Comparison of ENCODE assay signal across 14 mouse cellular contexts in the genomic region with DNA sequence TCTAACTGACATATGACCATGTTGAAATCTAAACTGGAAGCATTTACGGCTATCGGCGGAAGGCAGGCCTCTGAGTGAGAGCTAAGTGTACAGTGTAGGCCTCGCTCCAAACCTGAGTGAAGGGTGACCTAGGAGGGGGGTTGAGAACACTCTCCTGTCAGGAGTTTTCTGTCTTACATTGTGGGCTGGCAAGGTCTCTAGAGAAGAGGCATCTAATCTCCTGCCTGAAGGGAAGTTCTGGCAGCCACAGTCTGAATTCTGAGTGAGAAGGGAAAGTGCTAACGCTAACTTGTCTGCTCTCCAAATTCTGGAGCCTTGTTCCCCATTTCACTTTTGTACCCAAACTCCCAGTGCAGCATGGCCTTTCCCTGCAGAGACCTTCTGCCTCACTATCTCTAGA. TPM values are rescaled to one million over a fixed set of nuclear protein-coding genes. Genes with fewer than 3 reads are reported as not detected.
DNase-seq lines count a peak whose midpoint lies in the region; ATAC-seq and TF ChIP-seq lines count a peak whose summit lies in the region.
"Had no signal": no experiment of that assay in that cellular context is flagged by ENCODE, and none has a peak within 500 bp of the region (broad histone marks: within the 10 kb centered on the region; RNA-seq: fewer than 3 reads in every experiment).

No protein-coding gene starts in this region.

- H3K9ac ChIP-seq in embryonic facial prominence, embryonic 13.5 days, result no peak overlapping the region
- H3K9ac ChIP-seq in kidney, embryonic 14.5 days (ENCODE audit: low read depth, low read length), result no peak overlapping the region
- H3K9ac ChIP-seq: hindbrain, embryonic 13.5 days; limb, embryonic 13.5 days had no signal

- no peak for TF ChIP-seq POLR2A in cerebellum, adult 2 months (IDR thresholded peaks at IDR 0.05; ENCODE audit: borderline replicate concordance, insufficient read depth, low read length)
- TF ChIP-seq POLR2A in lung, adult 2 months (IDR thresholded peaks at IDR 0.05; ENCODE audit: borderline replicate concordance, extremely low read depth, low read depth, low read length), result no peak

- H3K27me3 ChIP-seq in cerebellum, adult 2 months (ENCODE audit: control insufficient read depth, insufficient read depth, low read length), result no peaks in the 10 kb centered on the region
- H3K27me3 ChIP-seq in embryonic facial prominence, embryonic 13.5 days, result no peaks in the 10 kb centered on the region
- H3K27me3 ChIP-seq in kidney, embryonic 14.5 days (ENCODE audit: control insufficient read depth, insufficient read depth, low read length), result no peaks in the 10 kb centered on the region
- H3K27me3 ChIP-seq: hindbrain, embryonic 13.5 days; limb, embryonic 13.5 days had no signal

- peaks cover 3% of the 10 kb centered on the region; the same call in 1 of the 2 replicates for H3K4me1 ChIP-seq in cerebellum, adult 2 months (ENCODE audit: control insufficient read depth, insufficient read depth, low read length)
- H3K4me1 ChIP-seq in embryonic facial prominence, embryonic 13.5 days, result peaks cover 67% of the 10 kb centered on the region
- no peaks in the 10 kb centered on the region; the same call in 1 of the 2 replicates for H3K4me1 ChIP-seq in kidney, embryonic 14.5 days (ENCODE audit: control insufficient read depth, insufficient read depth, low read length)
- H3K4me1 ChIP-seq in lung, adult 2 months (ENCODE audit: control insufficient read depth, insufficient read depth, low read length), result no peaks in the 10 kb centered on the region

- no peak overlapping the region for H3K4me3 ChIP-seq in cerebellum, adult 2 months (replicated peaks; ENCODE audit: insufficient read depth, low read depth, low read length)
- no peak overlapping the region for H3K4me3 ChIP-seq in embryonic facial prominence, embryonic 13.5 days
- H3K4me3 ChIP-seq in kidney, embryonic 14.5 days (ENCODE audit: low read length), result no peak overlapping the region
- H3K4me3 ChIP-seq in lung, adult 2 months (replicated peaks; ENCODE audit: extremely low read depth, low read depth, low read length), result no peak overlapping the region
- H3K4me3 ChIP-seq: hindbrain, embryonic 13.5 days; limb, embryonic 13.5 days had no signal

- intact Hi-C loops in heart, postnatal 36 days (cut with DNase I), result no loop called here

- no peak for ATAC-seq in embryonic facial prominence, embryonic 13.5 days (ENCODE audit: insufficient number of reproducible peaks, insufficient read depth, low FRiP score, low TSS enrichment, low read depth)
- no peak for ATAC-seq in kidney, embryonic 14.5 days (ENCODE audit: low FRiP score, low TSS enrichment)

- no peaks in the 10 kb centered on the region for H3K36me3 ChIP-seq in embryonic facial prominence, embryonic 13.5 days
- H3K36me3 ChIP-seq in kidney, embryonic 14.5 days (ENCODE audit: control insufficient read depth, insufficient read depth, low read length), result no peaks in the 10 kb centered on the region
- H3K36me3 ChIP-seq: hindbrain, embryonic 13.5 days; limb, embryonic 13.5 days had no signal

- TF ChIP-seq CTCF in cerebellum, adult 2 months (IDR thresholded peaks at IDR 0.05; ENCODE audit: borderline replicate concordance, insufficient read depth, low read depth, low read length), result no peak
- TF ChIP-seq CTCF in lung, adult 2 months (IDR thresholded peaks at IDR 0.05; ENCODE audit: insufficient read depth, low read length), result no peak

- H3K27ac ChIP-seq in cerebellum, adult 2 months (ENCODE audit: insufficient read depth, low read length), result no peak overlapping the region
- peak overlapping the region; percentile 77 for H3K27ac ChIP-seq in embryonic facial prominence, embryonic 13.5 days
- H3K27ac ChIP-seq in kidney, embryonic 14.5 days (ENCODE audit: low read depth, low read length), result no peak overlapping the region
- H3K27ac ChIP-seq: hindbrain, embryonic 13.5 days; limb, embryonic 13.5 days had no signal

- WGBS in cerebellum, adult 2 months, result 69% methylated on average over 5 of the region's 5 CpGs
- 67% methylated on average over 5 of the region's 5 CpGs for WGBS in embryonic facial prominence, embryonic 13.5 days
- WGBS in kidney, embryonic 14.5 days, result 95% methylated on average over 5 of the region's 5 CpGs
- WGBS in lung, adult 2 months, result 76% methylated on average over 5 of the region's 5 CpGs

- DNase-seq in layer of hippocampus, adult 9-11 months, result peak; percentile 38
- DNase-seq in layer of hippocampus, adult 11-12 months (ENCODE audit: low spot score), result no peak
- DNase-seq in cerebellum, adult 2 months, result peak; percentile 19 to 30
- peak; percentile 9 to 24 for DNase-seq in heart, postnatal 36 days
- DNase-seq in spleen, adult 12 weeks (ENCODE audit: low spot score), result no peak
- no peak for DNase-seq in lung, adult 2 months
- DNase-seq: kidney, postnatal 4 days; thymus, postnatal 4 days had no signal

- no peak overlapping the region for H3K4me2 ChIP-seq in embryonic facial prominence, embryonic 13.5 days
- H3K4me2 ChIP-seq in kidney, embryonic 14.5 days (replicated peaks; ENCODE audit: low read depth, low read length), result no peak overlapping the region
- H3K4me2 ChIP-seq: hindbrain, embryonic 13.5 days; limb, embryonic 13.5 days had no signal

- H3K9me3 ChIP-seq in embryonic facial prominence, embryonic 13.5 days, result no peaks in the 10 kb centered on the region
- H3K9me3 ChIP-seq in kidney, embryonic 14.5 days (ENCODE audit: control insufficient read depth, low read length), result no peaks in the 10 kb centered on the region
- H3K9me3 ChIP-seq: hindbrain, embryonic 13.5 days; limb, embryonic 13.5 days had no signal

RNA-seq across cellular contexts. Expression of a gene that starts 54.9 kb away (rescaled TPM):
- polyA plus RNA-seq in cerebellum, adult 2 months (2012; rRNA removed), result 0.18 and 0.22 TPM in 2 replicates
- 115 and 129 TPM in 2 replicates for polyA plus RNA-seq in embryonic facial prominence, embryonic 13.5 days (2015; fragmentation: Nextera tagmentation; extraction: Ambion mirVana)
- 1 to 10 TPM; 2.7 to 3.5 TPM for total RNA-seq in heart, postnatal 36 days (2021)
- polyA plus RNA-seq in kidney, embryonic 14.5 days (2014; fragmentation: Nextera tagmentation; extraction: Ambion mirVana), result 29.9 and 36.0 TPM in 2 replicates
- 3.7 and 4.6 TPM in 2 replicates for polyA plus RNA-seq in lung, adult 2 months (2012; rRNA removed)
- total RNA-seq: megakaryocyte-erythroid progenitor cell, adult 5-6 weeks had no signal
- polyA plus RNA-seq: cortical plate, adult 2 months had no signal

Comparison
In these comparisons a context has a peak if more than half of its experiments do, and no peak if none do; other contexts are left out.
1. DNase-seq: peak in layer of hippocampus, adult 9-11 months (single experiment), cerebellum, adult 2 months (2 of 2) and heart, postnatal 36 days (2 of 2); none in layer of hippocampus, adult 11-12 months (single experiment), spleen, adult 12 weeks (single experiment) and lung, adult 2 months (single experiment).